Mouse (Mus musculus): ENCODE data around the gene Vmn2r55.
"Not testable (repeated sequence)": the region's sequence is repeated elsewhere in the genome, so short reads cannot be mapped to it uniquely, and the experiment has no call there.

Vmn2r55 gene

DNA sequence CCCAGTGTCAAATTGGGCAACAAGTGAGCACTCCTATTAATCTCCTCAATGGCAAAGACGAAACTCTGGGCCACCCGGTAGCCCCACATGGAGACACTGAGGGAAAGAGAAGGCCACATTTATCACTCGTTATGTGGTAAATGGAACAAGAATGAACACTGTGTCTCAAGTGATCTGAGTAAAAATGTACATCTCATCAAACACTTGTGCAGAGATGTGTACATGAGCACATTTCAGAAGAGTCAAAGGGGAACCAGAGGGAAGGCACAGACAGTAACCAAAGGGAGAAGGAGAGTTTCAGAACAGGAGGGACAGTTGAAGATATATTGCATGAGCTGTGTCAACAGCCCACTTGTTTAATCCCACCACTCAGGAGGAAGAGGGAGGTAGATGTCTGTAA lies at the start of gene Vmn2r55:
Vmn2r55 (minus strand) TSS at position 101 of the 400 bp plus-strand sequence.
- DNase-seq (ENCODE audit: low read depth, low spot score) = not testable (repeated sequence)

DNA sequence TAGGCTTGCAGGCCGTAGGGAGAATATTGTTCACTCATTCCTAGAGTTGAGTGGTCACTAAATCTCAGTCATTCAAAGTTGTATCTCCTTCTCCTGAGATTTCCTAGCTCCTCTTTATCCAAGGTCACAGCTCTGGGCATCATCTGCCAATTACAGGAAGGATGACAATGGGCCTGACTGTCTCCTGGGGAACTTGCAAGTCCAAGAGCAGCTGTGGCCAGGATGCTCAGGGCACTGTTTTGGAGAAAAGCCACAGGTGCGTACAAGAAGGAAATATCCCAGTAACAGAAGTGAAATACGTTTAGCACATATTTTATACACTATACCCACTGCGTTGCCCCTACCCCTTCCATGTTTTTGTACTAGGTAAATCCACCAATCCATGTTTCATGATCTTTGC lies 44.6 kb downstream of the Vmn2r55 start, which contains the start of gene Vmn2r54:
Vmn2r54 (minus strand) TSS at position 101 of the 400 bp plus-strand sequence.
- not testable (repeated sequence) for DNase-seq (ENCODE audit: low read depth, low spot score)

DNA sequence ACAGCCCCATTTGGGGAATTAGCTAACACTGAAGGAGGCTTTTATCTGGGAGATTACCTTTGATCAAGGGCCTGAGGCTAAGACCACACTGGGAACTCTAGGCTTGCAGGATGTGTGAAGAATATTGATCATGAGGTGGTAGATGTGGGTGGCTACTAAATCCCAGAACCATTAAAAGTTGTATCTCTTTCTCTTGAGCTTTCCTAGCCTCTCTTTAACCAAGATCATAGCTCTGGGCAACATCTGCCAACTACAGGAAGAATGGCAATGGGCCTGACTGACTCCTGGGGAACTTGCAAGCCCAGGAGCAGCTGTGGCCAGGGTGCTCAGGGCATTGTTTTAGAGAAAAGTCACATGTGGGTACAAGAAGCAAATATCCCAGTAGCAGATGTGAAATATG lies 76.1 kb downstream of the Vmn2r55 start, which contains the start of gene Vmn2r53:
Vmn2r53 (minus strand) TSS at position 101 of the 400 bp plus-strand sequence.
- no peak for DNase-seq (ENCODE audit: low read depth, low spot score)
